Mouse (Mus musculus): ENCODE measurements around the gene Slc47a1. TPM values are rescaled to one million over a fixed set of nuclear protein-coding genes. Genes with fewer than 3 reads are reported as not detected.

Gene Slc47a1
- polyA plus RNA-seq, 1 experiment from 2014 or later, result 0.46 TPM

GRCm38 (mm10) chr11:61297326-61297725 lies 80.8 kb downstream of the Slc47a1 start:
- ATAC-seq, result no peak
- WGBS, result 81% methylated on average over 2 of the region's 2 CpGs

DNA sequence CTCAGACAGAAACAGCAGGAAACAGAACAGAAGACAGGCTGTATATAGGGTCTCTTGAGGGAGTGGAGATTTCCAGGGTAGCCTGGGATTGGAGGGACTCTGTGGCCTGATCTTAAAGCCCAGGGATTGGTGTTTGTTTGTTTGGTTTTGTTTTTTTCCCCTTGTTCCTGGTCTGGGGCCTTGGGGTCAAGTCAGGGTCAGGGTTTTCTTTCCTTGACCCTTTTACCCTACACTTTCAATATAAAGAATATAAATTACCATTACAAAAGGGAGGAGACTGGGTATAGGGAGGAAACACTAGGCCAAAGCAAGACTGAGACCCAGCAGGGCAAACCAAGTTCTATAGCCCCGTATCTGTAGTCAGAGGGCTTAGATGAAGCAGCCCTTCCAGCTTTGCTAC lies 81.6 kb downstream of the Slc47a1 start:
- H3K9me3 ChIP-seq (replicated peaks; ENCODE audit: control insufficient read depth, low read length, poor library complexity, severe bottlenecking), result no peaks in the 10 kb centered on the region
- no peak overlapping the region for H3K27ac ChIP-seq (ENCODE audit: low read length)
- H3K4me3 ChIP-seq (ENCODE audit: low read depth, low read length), result no peak overlapping the region
- H3K27me3 ChIP-seq (ENCODE audit: control insufficient read depth, insufficient read depth, low read depth, low read length), result no peaks in the 10 kb centered on the region
- WGBS, result 26% methylated on average over 1 of the region's 1 CpGs
- no peak for ATAC-seq
- no peaks in the 10 kb centered on the region for H3K4me1 ChIP-seq (ENCODE audit: control insufficient read depth, insufficient read depth, low read length)
- no peak overlapping the region for H3K9ac ChIP-seq (ENCODE audit: low read depth, low read length)
- no peaks in the 10 kb centered on the region for H3K36me3 ChIP-seq (ENCODE audit: control insufficient read depth, insufficient read depth, low read length)
- H3K4me2 ChIP-seq (ENCODE audit: low read length), result no peak overlapping the region

More at GRCm38 (mm10) chr11:61297326-61297725, 80.8 kb downstream of the Slc47a1 start:
- H3K36me3 ChIP-seq (ENCODE audit: control insufficient read depth, insufficient read depth, low read length), result no peaks in the 10 kb centered on the region
- no peak overlapping the region for H3K4me2 ChIP-seq (ENCODE audit: low read length)
- H3K9ac ChIP-seq (ENCODE audit: low read depth, low read length), result no peak overlapping the region
- H3K27ac ChIP-seq (ENCODE audit: low read length), result no peak overlapping the region
- no peaks in the 10 kb centered on the region for H3K27me3 ChIP-seq (ENCODE audit: control insufficient read depth, insufficient read depth, low read depth, low read length)
- H3K4me3 ChIP-seq (ENCODE audit: low read depth, low read length), result no peak overlapping the region
- H3K4me1 ChIP-seq (ENCODE audit: control insufficient read depth, insufficient read depth, low read length), result no peaks in the 10 kb centered on the region
- no peaks in the 10 kb centered on the region for H3K9me3 ChIP-seq (replicated peaks; ENCODE audit: control insufficient read depth, low read length, poor library complexity, severe bottlenecking)

- Histone ChIP-seq H3K27ac (ENCODE audit: low read length) (no peak overlapping the region), H3K9me3 (replicated peaks; ENCODE audit: control insufficient read depth, low read length, poor library complexity, severe bottlenecking) (no peaks in the 10 kb centered on the region), H3K4me3 (ENCODE audit: low read depth, low read length) (no peak overlapping the region), H3K9ac (ENCODE audit: low read depth, low read length) (no peak overlapping the region), H3K4me2 (ENCODE audit: low read length) (no peak overlapping the region), H3K27me3 (ENCODE audit: control insufficient read depth, insufficient read depth, low read depth, low read length) (no peaks in the 10 kb centered on the region), H3K4me1 (ENCODE audit: control insufficient read depth, insufficient read depth, low read length) (no peaks in the 10 kb centered on the region), H3K36me3 (ENCODE audit: control insufficient read depth, insufficient read depth, low read length) (no peaks in the 10 kb centered on the region)
- WGBS, result 88% methylated on average over 2 of the region's 2 CpGs
- ATAC-seq, result no peak
These were observed 82.6 kb downstream of the Slc47a1 start for GRCm38 (mm10) chr11:61295556-61295955.

- Histone ChIP-seq H3K9ac (ENCODE audit: low read depth, low read length) (no peak overlapping the region), H3K27ac (ENCODE audit: low read length) (no peak overlapping the region), H3K4me3 (ENCODE audit: low read depth, low read length) (no peak overlapping the region), H3K36me3 (ENCODE audit: control insufficient read depth, insufficient read depth, low read length) (no peaks in the 10 kb centered on the region), H3K27me3 (ENCODE audit: control insufficient read depth, insufficient read depth, low read depth, low read length) (no peaks in the 10 kb centered on the region), H3K9me3 (replicated peaks; ENCODE audit: control insufficient read depth, low read length, poor library complexity, severe bottlenecking) (no peaks in the 10 kb centered on the region), H3K4me1 (ENCODE audit: control insufficient read depth, insufficient read depth, low read length) (no peaks in the 10 kb centered on the region), H3K4me2 (ENCODE audit: low read length) (no peak overlapping the region)
- WGBS, result 88% methylated on average over 3 of the region's 3 CpGs
- ATAC-seq, result no peak
These were observed 83.7 kb downstream of the Slc47a1 start for GRCm38 (mm10) chr11:61294431-61294830.

Other genes starting within 250 kb of the Slc47a1 start
- gene Usp22, start 203.3 kb downstream of the Slc47a1 start, polyA plus RNA-seq (2015; fragmentation: Nextera tagmentation; extraction: Ambion mirVana), result 439 and 447 TPM in 2 replicates
- 0.12 and 0.18 TPM in 2 replicates for gene Aldh3a1, start 170.8 kb downstream of the Slc47a1 start, polyA plus RNA-seq (2015; fragmentation: Nextera tagmentation; extraction: Ambion mirVana)
- gene Aldh3a2, start 110.9 kb downstream of the Slc47a1 start, polyA plus RNA-seq (2015; fragmentation: Nextera tagmentation; extraction: Ambion mirVana), result 26.5 and 30.5 TPM in 2 replicates
- gene Slc47a2, start 35.5 kb downstream of the Slc47a1 start, polyA plus RNA-seq (2015; fragmentation: Nextera tagmentation; extraction: Ambion mirVana), result 0.09 TPM in 1 of 2 replicates, not detected in the other
- 39.5 and 43.0 TPM in 2 replicates for gene Rnf112, start 75.8 kb upstream of the Slc47a1 start, polyA plus RNA-seq (2015; fragmentation: Nextera tagmentation; extraction: Ambion mirVana)
- 16.2 and 18.0 TPM in 2 replicates for gene Mfap4, start 107.1 kb upstream of the Slc47a1 start, polyA plus RNA-seq (2015; fragmentation: Nextera tagmentation; extraction: Ambion mirVana)
- gene Mapk7, start 116.1 kb upstream of the Slc47a1 start, polyA plus RNA-seq (2015; fragmentation: Nextera tagmentation; extraction: Ambion mirVana), result 63.0 and 66.7 TPM in 2 replicates
- gene B9d1, start 126.8 kb upstream of the Slc47a1 start, polyA plus RNA-seq (2015; fragmentation: Nextera tagmentation; extraction: Ambion mirVana), result 31.5 and 32.8 TPM in 2 replicates
- 78.0 and 82.3 TPM in 2 replicates for gene Epn2, start 201.3 kb upstream of the Slc47a1 start, polyA plus RNA-seq (2015; fragmentation: Nextera tagmentation; extraction: Ambion mirVana)

Data from midbrain, embryonic 16.5 days (tissue).